Mouse (Mus musculus) lung, postnatal 10 days (tissue): Measurements from ENCODE around the gene Spdye4b.
"Not testable (repeated sequence)": the region's sequence is repeated elsewhere in the genome, so short reads cannot be mapped to it uniquely, and the experiment has no call there.

Experiments used
- DNase-seq: peaks from one replicate; pipeline ENCODE4 v3.0.0; 2021

Spdye4b gene

DNA sequence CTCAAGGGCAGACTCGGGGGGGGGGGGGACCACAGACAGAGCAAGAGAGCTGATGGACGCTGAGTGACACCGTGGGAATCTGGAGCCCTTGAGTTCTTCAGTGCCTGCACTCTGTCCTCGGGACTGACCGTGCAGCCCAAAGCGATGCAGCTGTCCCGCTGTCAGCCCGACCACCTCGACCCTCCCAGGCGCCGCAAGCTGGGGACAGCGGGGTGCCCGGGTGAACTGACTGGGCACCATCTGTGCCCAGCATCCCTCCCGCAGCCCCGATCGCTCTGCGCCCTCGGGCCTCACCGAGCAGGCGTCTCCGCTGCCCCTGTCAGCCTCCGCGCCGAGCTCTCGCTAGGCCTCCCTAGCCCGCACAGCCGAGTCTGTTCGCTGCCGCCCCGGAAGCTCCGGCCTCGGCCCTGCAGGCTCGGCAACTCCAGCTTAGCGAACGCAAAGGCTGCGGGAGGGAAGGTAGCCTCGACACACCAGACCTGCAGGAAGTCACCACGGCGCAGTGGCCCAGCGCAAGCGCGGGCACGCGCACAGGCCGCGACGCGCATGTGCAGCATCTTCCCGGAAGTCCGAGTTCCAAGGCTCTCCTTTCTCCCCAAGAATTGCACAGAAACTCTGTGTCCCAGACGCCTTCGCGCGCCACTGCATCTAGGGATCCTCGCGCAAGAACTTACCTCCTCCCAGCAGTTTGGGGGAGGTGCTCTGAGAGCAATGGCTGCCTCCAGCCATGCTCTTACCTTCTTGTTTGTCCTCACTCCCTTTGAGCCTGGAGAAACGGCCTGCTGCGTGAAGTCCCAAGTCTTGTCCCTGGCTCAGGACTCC is at the start of gene Spdye4b, which contains the start of gene Rbak:
Gene Spdye4b (plus strand): TSS at position 763 of the 822 bp plus-strand sequence.
Gene Rbak (minus strand): TSS at position 521 of the 822 bp plus-strand sequence.
- peak; percentile 96 for DNase-seq

DNA sequence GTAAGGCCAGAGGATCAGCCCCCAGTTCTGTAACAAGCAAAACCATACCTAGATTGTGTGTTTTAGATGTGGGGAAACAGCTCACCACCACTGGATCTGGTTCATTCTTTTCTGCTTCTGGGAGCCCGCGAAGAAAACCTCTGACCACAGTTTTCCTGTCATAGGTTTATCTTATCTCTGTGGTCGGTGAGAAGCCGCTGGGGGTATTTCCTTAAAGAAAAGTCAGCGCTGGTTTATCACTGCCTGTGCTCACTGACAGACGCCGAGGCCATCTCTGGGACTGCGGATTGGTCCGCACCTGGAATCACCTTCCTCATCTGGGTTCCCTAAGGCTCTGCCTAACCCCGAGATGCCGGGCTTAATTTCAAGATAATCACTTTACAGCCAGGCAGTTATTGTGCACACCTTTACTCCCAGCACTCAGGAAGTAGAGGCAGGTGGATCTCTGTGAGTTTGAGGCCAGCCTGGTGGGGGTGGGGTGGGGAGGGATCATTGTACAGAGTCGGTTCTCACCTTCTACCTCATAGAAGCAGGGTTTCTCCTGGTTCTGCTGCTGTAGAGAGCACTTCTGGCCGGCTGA is 47.8 kb upstream of the Spdye4b start:
- DNase-seq = no peak

DNA sequence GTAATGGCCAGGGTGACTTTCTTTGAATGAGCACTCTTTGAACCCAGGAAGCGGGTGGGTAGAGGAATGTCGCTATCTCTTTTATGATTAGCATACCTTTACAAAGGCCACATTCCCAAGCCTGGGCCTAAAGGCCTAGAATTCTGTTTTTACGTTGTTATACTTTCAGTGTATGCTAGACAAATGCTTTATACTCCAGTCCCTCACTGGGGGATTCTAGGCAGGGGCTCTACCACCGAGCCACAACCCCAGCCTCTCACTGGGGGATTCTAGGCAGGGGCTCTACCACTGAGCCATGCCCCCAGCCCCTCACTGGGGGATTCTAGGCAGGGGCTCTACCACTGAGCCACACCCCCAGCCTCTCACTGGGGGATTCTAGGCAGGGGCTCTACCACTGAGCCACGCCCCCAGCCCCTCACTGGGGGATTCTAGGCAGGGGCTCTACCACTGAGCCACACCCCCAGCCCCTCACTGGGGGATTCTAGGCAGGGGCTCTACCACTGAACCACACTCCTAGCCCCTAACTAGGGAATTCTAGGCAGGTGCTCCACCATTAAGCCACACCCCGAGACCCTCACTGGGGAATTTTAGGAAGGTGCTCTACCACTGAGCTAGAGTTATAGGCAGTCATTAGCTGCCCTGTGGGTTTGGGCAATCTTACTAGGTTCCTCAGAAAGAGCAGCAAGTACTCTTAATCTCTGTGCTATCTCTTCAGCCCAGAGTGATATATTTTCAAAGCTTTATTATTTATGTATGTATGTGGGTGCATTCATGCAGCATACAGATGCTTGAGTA is 46.4 kb upstream of the Spdye4b start:
- not testable (repeated sequence) for DNase-seq

DNA sequence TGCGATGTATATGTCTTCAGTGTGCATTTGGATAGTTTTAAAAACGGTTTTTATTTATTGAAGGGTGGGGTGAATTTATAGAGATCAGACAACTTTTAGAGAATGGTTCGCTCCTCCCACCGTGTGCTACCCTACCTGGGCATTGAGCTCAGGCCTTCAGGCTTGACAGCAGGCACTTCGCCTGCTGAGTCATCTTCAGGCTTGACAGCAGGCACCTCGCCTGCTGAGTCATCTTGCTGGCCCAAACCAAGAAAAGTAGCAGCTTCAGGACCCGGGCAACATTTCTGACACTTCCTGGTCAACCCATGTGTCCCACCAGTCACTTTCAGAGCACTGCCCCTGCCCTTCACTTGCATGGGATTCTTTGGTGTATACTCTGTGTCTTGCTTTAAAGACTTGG is 45.8 kb upstream of the Spdye4b start:
- no peak for DNase-seq

DNA sequence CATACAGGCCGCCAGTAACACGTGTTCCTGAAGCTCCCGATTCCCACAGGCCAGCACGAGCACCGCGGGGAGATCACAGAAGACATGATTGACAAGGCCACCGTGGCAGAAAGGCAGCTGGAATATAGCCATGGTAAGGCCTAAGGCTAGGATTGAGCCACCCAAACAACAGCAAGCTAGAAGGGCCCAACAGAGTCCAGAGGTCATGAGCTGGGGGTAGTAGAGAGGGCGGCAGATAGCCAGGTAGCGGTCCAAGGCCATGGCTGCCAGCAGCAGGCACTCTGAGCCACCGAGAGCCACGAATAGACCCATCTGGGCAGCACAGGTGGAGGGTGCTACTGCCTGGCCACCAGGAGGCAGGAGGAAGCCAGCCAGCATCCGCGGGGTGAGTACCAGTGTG is 43.2 kb upstream of the Spdye4b start:
- DNase-seq = no peak

DNA sequence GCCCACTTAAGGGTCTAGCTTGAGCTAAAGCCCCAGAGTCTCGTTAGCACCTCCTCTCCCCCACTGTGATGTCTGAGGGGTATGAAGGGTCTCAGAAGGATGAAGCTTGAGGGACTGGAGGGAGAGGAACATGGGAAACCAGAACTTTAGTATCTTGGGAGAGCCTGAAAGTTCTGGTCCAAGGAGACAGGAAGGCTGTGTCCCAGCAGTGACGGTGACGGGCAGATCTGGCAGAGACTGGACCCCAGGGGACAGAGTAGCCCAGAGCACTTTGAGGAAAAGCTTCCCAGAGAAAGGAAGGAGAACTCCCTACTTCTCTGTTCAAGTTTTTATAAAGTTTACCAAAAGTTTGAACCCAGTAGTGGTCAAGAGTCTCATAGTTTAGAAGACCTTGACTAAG is 33.3 kb upstream of the Spdye4b start, which contains the start of gene Olfr718-ps1:
Gene Olfr718-ps1 (minus strand): TSS at position 101 of the 400 bp plus-strand sequence.
- DNase-seq = no peak

DNA sequence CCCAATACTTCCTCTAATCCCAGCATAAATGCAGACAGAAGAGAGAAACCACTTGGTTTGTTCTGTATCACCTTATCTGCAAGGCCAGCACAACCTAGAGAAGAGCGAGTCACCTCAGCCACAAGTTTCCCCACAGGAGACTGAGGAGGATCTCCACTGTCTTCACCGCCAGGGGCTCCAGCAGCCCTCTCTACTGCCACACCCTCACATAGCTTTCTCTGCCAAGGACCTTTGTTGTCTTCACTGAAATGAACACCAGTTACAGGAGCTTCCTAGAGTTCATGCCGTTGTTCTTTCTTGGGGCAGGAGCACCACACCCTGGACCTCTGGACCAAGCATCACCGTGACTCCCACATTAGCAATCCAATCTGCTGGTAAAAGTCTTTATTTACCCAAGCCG is 32.2 kb upstream of the Spdye4b start:
- no peak for DNase-seq

DNA sequence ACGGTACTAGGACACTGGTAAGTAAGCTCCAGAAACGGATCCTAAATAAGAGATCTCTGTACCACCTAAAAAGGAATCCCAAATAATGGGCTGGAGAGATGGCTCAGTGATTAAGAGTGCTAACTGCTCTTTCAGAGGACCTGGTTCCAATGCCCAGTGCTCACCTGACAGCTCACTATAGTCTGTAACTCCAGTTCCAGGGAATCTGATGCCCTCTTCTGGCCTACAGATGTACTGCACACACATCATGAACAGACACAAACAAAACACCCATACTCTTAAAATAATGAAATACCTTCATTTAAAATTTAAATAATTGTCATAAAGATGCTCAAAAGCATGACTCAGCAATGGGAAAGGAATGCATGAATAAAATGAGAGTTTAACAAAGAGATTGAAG is 31.3 kb upstream of the Spdye4b start:
- DNase-seq = no peak

DNA sequence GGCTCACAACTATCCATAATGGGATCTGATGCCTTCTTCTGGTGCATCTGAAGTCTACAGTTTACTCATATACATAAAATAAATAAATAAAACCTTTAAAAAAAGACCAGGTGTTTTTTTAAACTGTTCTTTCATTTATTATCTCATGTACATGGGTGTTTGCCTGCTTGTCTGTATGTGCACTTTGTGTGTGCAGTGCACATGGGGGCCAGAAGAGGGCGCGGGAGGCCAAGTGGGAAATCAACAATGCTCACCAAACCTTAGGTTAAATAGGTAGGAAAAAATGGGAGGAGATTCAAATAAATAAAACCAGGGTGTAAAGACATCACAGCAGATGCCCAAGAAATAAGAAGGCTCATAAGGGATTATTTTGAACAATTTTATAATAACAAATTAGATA is 30.8 kb upstream of the Spdye4b start:
- DNase-seq = no peak

DNA sequence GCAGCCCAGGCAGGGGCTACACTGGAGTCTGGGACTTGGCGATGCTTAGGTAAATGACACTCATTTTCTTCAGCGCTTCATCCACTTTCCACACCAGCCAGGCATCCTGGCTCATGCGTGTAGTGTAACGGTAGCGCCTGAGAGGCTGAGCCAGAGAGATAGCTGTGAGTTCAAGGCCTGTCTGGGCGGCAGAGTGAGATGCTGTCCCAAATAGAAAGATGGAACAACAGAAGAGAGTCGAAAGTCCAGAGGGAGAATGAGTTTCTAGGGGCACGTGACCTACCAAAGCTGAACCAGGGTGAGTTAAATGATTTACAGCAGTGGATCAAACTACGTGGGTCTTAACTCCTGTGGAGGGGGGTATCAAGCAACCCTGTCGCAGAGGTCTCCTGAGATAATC is 27.1 kb upstream of the Spdye4b start:
- no peak for DNase-seq

DNA sequence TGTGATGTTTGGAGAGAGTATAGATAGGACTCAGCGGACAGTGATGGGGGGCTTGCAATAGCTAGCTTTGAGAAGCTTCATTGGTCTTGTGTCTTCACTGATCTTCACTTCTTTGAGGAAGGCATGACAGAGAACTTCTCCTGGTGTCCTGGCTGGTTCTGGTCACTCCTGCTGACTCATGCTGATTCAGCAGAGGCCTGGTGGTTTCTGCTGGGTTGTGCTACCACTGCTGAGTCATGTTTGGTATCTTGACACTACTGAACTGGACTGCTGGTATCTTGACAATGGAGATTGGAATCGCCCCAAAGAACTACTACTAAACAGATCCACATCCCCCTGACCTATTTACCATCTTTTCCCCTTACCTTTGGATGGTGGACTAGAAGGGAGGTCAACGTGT is 25.3 kb upstream of the Spdye4b start:
- no peak for DNase-seq

DNA sequence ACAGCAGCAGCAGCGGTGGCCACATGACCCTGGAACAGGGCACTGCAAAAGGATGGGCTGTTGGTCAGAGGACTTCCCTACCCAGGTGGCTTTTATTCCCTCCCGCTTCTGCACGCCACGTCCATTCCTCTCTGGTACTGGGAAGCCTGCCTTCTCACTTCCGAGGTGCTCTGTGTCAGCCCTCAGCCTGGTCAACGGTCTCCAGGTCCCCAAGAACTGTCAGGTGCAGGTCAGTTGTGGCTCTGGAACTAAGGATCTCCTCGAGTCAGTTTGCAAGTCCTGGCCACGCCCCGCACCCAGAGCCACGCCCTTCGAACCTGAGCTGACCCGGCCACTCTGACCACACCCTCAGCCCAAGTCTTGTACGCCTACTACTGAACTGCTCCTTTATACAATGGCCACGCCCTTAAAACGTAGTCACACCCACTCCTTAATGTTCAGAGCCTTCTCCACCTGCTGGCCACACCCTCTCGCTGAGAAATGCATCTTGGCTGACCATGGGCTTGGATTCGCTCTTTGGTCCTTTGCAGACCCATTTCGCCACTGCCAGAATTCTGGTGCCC is 15.2 kb upstream of the Spdye4b start:
- peak; percentile 73 for DNase-seq

DNA sequence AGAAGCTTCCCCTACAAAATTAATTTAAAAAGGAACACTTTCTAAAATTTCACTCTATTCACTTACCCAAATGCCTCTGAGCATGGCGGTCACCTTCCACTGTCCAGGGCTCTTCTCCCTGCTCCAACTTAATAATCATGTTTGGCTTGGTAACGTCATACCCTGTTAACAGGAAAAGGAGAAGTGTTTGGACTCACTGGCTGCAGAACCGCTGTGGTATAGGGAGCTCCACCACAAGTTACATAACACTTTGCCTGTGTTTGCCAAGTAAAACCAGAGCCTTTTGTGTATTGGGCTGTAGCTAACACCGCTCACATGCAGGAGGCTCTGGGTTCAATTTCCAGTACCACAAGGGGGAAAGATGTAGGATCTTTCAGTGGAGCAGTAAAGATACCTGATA is 4.8 kb upstream of the Spdye4b start:
- no peak for DNase-seq

DNA sequence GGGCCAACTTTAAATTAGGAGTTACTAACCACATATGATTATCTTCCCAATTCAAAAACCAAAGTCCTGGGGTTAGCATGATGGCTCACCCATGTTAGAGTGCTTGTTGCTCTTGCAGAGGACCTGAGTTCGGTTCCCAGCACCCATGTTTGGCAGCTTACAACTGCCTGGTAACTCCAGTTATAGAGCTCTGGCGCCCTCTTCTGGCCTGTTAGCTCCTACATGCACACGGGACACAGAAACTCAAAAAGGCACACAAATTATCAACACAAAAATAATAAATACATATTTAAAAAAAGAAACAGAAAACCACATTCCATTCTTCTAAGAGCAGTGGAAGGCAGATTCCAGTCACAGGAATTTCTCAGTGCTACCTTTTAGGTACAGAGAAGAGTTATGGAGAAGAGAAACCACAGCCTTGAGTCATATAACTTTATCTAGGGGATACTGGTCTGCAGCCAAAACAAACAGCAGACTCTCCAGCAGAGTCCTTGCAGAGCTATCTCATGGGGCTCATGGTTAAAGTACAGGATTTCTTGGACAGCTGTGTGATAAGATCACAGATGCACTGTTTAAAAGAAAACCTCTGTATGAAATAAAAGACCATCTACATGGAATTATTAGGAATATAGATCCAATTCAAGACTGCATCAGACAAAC is 3.1 kb upstream of the Spdye4b start:
- peak; percentile 14 for DNase-seq

DNA sequence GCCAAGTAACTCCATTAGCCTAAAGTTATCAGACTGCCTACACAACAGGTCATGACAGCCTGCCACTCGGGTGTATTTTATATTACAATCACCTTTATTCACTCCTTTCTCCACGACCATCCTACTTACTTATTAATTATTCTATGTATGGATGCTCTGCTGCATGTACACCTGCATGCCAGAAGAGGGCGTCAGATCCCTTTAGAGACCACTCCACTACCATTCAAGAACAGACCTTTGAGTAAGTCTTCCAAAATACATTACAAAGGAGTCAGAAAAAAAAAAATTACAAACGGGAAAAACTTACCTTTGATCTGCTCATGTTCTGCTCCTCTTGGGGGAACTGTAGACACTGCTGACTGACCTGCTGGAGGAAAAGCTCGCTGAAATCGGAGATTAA is 1.6 kb upstream of the Spdye4b start:
- DNase-seq = peak; percentile 18

DNA sequence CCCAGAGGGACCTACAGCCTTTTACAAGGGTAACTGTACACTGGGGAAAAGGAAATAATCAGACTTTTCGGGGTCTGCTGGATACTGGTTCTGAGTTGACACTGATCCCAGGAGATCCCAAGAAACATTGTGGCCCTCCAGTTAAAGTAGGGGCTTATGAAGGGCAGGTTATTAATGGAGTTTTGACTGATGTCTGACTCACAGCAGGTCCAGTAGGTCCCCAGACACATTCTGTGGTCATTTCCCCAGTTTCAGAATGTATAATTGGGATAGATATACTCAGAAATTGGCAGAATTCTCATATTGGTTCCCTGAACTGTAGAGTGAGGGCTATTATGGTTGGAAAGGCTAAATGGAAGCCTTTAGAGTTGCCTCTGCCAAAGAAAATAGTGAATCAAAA is 7.2 kb downstream of the Spdye4b start:
- not testable (repeated sequence) for DNase-seq

DNA sequence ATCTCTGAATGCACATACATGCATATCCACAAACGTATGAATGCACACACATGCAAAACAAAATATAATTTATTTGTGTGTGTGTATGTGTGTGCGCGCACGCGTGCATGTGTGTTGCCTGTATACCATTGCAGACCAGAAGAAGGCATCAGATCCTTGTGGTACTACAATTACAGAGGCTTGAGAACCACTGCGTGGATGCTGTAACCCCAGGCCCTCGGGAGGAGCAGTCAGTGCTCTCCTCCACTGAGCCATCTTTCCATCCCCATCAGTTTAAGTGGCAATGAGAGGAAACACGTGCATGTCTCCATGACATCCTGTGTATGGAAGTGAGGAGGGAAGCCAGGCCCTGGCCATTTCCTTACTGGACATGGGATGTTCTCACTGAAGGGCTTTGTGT is 12.0 kb downstream of the Spdye4b start:
- no peak for DNase-seq

DNA sequence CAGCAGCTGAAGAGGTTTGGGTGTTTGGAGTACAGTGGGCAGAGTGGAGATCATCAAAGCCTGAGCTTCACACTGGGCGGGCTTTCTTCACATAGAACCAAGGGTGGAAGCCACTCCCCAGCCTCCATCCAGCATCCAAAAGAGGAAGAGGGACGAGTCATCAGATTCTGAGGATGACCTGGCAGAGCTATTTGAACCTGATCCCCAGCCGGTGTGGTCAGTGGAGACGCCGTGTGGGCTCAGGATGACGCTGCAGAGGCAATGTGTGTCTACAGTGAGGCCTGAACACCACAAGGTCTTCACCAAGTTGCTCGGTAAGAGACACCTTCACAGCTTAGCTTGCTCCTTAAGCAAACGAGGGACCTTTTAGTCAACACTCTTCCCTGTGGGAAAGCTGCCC is 13.9 kb downstream of the Spdye4b start:
- DNase-seq = not testable (repeated sequence)

DNA sequence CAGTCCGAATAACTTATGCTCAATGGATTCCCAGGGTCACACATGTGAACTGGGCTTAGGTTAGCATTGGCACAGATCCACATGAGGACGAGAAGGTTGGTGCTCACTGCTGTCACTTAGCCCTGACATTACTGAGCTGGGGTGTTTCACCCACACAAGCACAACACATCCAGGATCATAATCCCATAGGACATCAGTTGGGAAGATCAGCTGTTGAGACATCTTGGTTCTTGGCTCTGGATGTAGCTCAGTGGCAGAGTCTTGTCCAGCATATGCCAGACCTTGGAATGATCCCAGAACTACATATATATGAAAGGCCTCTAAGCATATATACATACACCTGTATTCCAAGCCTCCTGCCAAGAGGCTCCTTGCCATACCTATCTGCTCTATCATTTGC is 14.3 kb downstream of the Spdye4b start:
- no peak for DNase-seq

DNA sequence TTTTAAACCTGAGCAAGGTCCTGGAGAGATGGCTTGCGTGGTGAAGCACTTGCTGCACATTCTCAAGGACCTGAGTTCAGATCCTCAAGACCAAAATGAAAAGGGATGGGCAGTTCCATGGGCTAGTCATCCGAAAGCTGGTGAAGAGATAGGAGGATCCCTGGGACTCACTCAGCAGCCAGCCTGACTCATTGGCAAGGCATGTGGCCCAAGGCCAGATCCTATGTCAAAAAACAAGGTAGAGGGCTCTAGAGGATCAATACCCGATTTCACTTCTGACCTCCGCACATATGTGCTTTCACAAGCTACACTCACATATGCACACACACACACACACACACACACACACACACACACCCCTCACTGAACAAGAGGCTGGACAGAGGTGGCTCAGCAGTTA is 15.7 kb downstream of the Spdye4b start:
- no peak for DNase-seq

DNA sequence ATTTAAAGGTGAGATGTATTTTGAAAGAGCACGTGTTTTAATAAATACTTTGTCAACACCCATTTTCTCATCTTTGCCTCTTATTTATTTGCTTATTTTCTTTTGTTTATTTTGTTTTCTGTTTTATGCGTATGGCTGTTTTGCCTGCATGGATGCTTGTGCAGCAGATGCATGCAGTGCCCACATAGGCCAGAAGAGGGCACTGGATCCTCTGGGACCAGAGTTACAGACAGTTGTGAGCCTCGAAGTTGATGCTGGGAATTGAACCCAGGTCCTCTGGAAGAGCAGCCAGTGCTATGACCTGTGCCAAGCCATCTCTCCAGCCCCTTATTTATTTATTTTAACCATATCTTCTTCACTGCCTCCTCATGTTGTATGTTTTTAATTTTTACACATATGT is 24.2 kb downstream of the Spdye4b start:
- DNase-seq = no peak

DNA sequence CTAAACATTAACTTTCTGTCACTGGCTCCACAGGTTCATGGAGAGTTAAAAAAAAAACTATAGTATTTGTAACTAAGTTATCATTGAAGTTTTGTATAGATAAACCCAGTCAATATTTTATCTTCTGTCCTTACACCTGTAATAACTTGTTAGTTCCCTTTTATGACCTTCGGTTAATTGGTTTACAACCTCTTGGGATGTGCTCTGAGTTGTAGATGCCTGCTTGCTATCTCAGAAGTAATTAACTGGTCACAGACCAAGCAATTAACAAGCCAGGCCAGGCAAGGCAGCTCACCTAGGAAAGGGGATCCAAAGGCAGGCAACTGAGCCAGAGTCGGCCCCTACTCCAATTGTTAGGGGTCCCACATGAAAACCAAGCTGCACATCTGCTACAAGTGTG is 33.0 kb downstream of the Spdye4b start:
- no peak for DNase-seq

DNA sequence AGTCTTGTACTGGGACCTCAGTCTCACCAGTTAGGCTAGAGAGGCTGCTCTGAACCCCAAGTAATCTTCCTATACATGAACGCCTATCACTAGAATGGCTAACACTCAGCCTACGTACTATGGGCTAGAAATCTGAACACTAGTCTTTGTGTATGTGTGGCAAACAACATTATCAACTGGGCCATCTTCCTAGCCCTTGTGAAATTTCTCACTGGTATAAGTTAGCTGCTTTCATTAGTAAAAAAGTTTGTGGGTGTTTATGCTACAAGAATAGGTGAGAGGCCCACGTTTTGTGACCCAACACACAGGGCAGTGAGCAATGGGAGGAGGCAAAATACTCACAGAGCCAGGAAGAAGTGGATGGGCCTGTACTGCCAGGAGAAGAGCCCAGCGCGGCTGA is 40.2 kb downstream of the Spdye4b start:
- no peak for DNase-seq
